Mouse (Mus musculus): ENCODE measurements at regions not wholly inside any gene's neighbourhood (a gene's known extent, or its start where the extent isn't known, plus 50 kb on each side); places are given as distances from the start of the nearest gene placed in this dataset.

DNA sequence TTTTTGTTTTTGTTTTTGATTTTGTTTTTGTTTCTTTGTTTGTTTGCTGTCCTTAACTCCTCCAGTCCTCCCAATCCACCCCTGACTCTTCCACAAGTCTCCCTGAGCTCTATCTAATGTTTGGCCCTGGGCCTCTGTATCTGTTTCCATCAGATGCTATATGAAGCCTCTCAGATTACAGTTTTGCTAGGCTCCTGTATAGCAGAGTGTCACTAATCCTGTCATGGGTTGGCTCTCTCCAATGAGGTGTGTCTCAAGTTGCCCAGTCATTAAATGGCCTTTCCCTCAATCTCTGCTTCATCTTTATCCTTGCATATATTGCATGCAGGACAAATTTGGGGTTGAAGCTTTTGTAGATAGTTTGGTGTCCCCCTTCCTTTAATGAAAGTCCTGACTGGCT is 446.9 kb upstream of the Impg1 start:
- no peaks in the 10 kb centered on the region for H3K36me3 ChIP-seq (ENCODE audit: control insufficient read depth, insufficient read depth)
- H3K4me1 ChIP-seq (replicated peaks; ENCODE audit: control insufficient read depth, insufficient read depth, low read length) = no peaks in the 10 kb centered on the region
- H3K9ac ChIP-seq (ENCODE audit: low read depth, low read length) = no peak overlapping the region
- no peak for TF ChIP-seq CTCF (IDR thresholded peaks at IDR 0.05; ENCODE audit: low read depth)
- no peaks in the 10 kb centered on the region for H3K27me3 ChIP-seq (replicated peaks; ENCODE audit: control insufficient read depth, insufficient read depth, low read length)
- H3K9me3 ChIP-seq (ENCODE audit: control insufficient read depth) = no peaks in the 10 kb centered on the region
- no peak overlapping the region for H3K4me3 ChIP-seq (ENCODE audit: low read depth, low read length)
- ATAC-seq = no peak
- no peak overlapping the region for H3K4me2 ChIP-seq (replicated peaks; ENCODE audit: low read depth)
- no peak overlapping the region for H3K27ac ChIP-seq (ENCODE audit: low read depth, low read length)

- Histone ChIP-seq H3K4me1 (replicated peaks; ENCODE audit: control insufficient read depth, insufficient read depth, low read length) (no peaks in the 10 kb centered on the region), H3K27ac (ENCODE audit: low read depth, low read length) (no peak overlapping the region), H3K4me3 (ENCODE audit: low read depth, low read length) (no peak overlapping the region), H3K9me3 (ENCODE audit: control insufficient read depth) (no peaks in the 10 kb centered on the region), H3K4me2 (replicated peaks; ENCODE audit: low read depth) (no peak overlapping the region), H3K27me3 (replicated peaks; ENCODE audit: control insufficient read depth, insufficient read depth, low read length) (no peaks in the 10 kb centered on the region), H3K36me3 (ENCODE audit: control insufficient read depth, insufficient read depth) (no peaks in the 10 kb centered on the region), H3K9ac (ENCODE audit: low read depth, low read length) (no peak overlapping the region)
- no peak for ATAC-seq
- WGBS = 77% methylated on average over 4 of the region's 4 CpGs
- TF ChIP-seq CTCF (IDR thresholded peaks at IDR 0.05; ENCODE audit: low read depth) = no peak
These were observed 401.5 kb upstream of the Impg1 start for GRCm38 (mm10) chr9:80866807-80867206.

DNA sequence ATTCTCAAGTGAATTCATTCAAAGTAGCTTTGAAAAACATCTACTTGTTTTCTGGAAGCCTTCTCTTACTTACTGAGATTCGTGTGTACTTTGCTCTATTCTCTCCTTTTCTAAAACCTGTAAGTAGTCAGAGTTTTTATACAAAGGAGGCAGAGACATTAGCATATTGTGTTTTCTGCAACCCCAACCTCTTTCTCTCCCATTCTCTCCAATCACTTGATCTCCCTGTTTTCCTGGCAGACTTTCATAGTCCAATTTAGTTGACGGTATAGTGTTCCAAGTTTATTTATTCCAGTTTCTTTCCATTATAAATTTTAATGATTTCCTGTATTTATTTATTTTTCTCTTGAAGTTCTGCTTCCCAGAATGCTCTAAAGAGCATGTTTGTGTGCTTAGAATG is 393.7 kb upstream of the Impg1 start:
- Histone ChIP-seq H3K36me3 (ENCODE audit: control insufficient read depth, insufficient read depth) (no peaks in the 10 kb centered on the region), H3K4me2 (replicated peaks; ENCODE audit: low read depth) (no peak overlapping the region), H3K27ac (ENCODE audit: low read depth, low read length) (no peak overlapping the region), H3K9ac (ENCODE audit: low read depth, low read length) (no peak overlapping the region), H3K4me1 (replicated peaks; ENCODE audit: control insufficient read depth, insufficient read depth, low read length) (no peaks in the 10 kb centered on the region), H3K9me3 (ENCODE audit: control insufficient read depth) (no peaks in the 10 kb centered on the region), H3K4me3 (ENCODE audit: low read depth, low read length) (no peak overlapping the region), H3K27me3 (replicated peaks; ENCODE audit: control insufficient read depth, insufficient read depth, low read length) (no peaks in the 10 kb centered on the region)
- TF ChIP-seq CTCF (IDR thresholded peaks at IDR 0.05; ENCODE audit: low read depth) = no peak
- WGBS = 64% methylated on average over 2 of the region's 2 CpGs
- no peak for ATAC-seq

DNA sequence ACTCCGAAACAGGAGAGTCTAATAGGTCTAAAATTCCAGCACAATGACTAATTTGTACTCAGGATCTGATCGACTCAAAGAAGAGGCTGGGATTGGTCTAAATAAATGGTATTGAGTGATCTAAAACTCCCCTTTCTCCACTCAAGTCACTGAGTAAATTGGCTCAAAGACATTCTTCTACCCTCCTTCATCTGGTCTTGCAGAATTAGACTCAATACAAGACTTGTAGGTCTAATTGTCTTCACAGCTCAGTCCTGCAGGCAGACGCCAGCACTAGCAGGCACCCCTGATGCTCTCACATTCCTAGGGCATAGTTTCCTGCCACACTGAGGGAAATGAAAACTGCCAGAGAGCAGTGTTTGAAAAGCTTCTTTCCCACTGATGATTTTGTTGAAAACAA is 382.9 kb upstream of the Impg1 start:
- Histone ChIP-seq H3K4me2 (replicated peaks; ENCODE audit: low read depth) (no peak overlapping the region), H3K4me3 (ENCODE audit: low read depth, low read length) (no peak overlapping the region), H3K9ac (ENCODE audit: low read depth, low read length) (no peak overlapping the region), H3K4me1 (replicated peaks; ENCODE audit: control insufficient read depth, insufficient read depth, low read length) (no peaks in the 10 kb centered on the region), H3K36me3 (ENCODE audit: control insufficient read depth, insufficient read depth) (no peaks in the 10 kb centered on the region), H3K27me3 (replicated peaks; ENCODE audit: control insufficient read depth, insufficient read depth, low read length) (no peaks in the 10 kb centered on the region), H3K9me3 (ENCODE audit: control insufficient read depth) (no peaks in the 10 kb centered on the region), H3K27ac (ENCODE audit: low read depth, low read length) (no peak overlapping the region)
- TF ChIP-seq CTCF (IDR thresholded peaks at IDR 0.05; ENCODE audit: low read depth) = no peak
- 71% methylated on average over 3 of the region's 3 CpGs for WGBS
- no peak for ATAC-seq

GRCm38 (mm10) chr9:80832808-80833207 is 367.5 kb upstream of the Impg1 start:
- no peak for ATAC-seq
- Histone ChIP-seq H3K9ac (ENCODE audit: low read depth, low read length) (no peak overlapping the region), H3K27ac (ENCODE audit: low read depth, low read length) (no peak overlapping the region), H3K9me3 (ENCODE audit: control insufficient read depth) (no peaks in the 10 kb centered on the region), H3K36me3 (ENCODE audit: control insufficient read depth, insufficient read depth) (no peaks in the 10 kb centered on the region), H3K27me3 (replicated peaks; ENCODE audit: control insufficient read depth, insufficient read depth, low read length) (no peaks in the 10 kb centered on the region), H3K4me1 (replicated peaks; ENCODE audit: control insufficient read depth, insufficient read depth, low read length) (no peaks in the 10 kb centered on the region), H3K4me2 (replicated peaks; ENCODE audit: low read depth) (no peak overlapping the region), H3K4me3 (ENCODE audit: low read depth, low read length) (no peak overlapping the region)
- WGBS = 84% methylated on average over 2 of the region's 2 CpGs
- TF ChIP-seq CTCF (IDR thresholded peaks at IDR 0.05; ENCODE audit: low read depth) = no peak

DNA sequence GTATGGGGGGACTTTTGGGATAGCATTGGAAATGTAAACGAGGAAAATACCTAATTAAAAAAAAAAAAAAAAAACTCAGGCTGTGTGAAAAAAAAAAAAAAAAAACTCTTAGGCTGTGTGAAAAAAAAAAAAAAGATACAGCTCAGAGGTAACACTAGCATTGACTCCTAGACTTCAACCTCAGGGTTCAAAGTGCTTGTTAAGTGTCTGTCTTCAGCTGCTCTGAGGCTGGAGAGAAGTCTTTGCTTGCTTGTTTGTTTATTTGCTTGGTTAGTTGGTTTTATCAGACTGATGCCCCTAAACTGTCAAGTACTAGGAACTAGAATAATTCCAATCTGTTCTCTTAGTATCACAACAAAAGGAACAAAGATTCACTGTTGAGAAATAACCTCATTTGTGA is 360.1 kb upstream of the Impg1 start:
- no peaks in the 10 kb centered on the region for H3K36me3 ChIP-seq (ENCODE audit: control insufficient read depth, insufficient read depth)
- no peak for TF ChIP-seq CTCF (IDR thresholded peaks at IDR 0.05; ENCODE audit: low read depth)
- H3K27me3 ChIP-seq (replicated peaks; ENCODE audit: control insufficient read depth, insufficient read depth, low read length) = no peaks in the 10 kb centered on the region
- no peak overlapping the region for H3K9ac ChIP-seq (ENCODE audit: low read depth, low read length)
- H3K9me3 ChIP-seq (ENCODE audit: control insufficient read depth) = no peaks in the 10 kb centered on the region
- H3K4me2 ChIP-seq (replicated peaks; ENCODE audit: low read depth) = no peak overlapping the region
- no peak overlapping the region for H3K27ac ChIP-seq (ENCODE audit: low read depth, low read length)
- H3K4me1 ChIP-seq (replicated peaks; ENCODE audit: control insufficient read depth, insufficient read depth, low read length) = no peaks in the 10 kb centered on the region
- WGBS = 33% methylated on average over 1 of the region's 1 CpGs
- ATAC-seq = no peak
- H3K4me3 ChIP-seq (ENCODE audit: low read depth, low read length) = no peak overlapping the region

- no peak for TF ChIP-seq CTCF (IDR thresholded peaks at IDR 0.05; ENCODE audit: low read depth)
- Histone ChIP-seq H3K27ac (ENCODE audit: low read depth, low read length) (no peak overlapping the region), H3K4me1 (replicated peaks; ENCODE audit: control insufficient read depth, insufficient read depth, low read length) (no peaks in the 10 kb centered on the region), H3K4me3 (ENCODE audit: low read depth, low read length) (no peak overlapping the region), H3K9me3 (ENCODE audit: control insufficient read depth) (no peaks in the 10 kb centered on the region), H3K4me2 (replicated peaks; ENCODE audit: low read depth) (no peak overlapping the region), H3K9ac (ENCODE audit: low read depth, low read length) (no peak overlapping the region), H3K27me3 (replicated peaks; ENCODE audit: control insufficient read depth, insufficient read depth, low read length) (no peaks in the 10 kb centered on the region), H3K36me3 (ENCODE audit: control insufficient read depth, insufficient read depth) (no peaks in the 10 kb centered on the region)
- 81% methylated on average over 3 of the region's 3 CpGs for WGBS
- no peak for ATAC-seq
These were observed 354.8 kb upstream of the Impg1 start for GRCm38 (mm10) chr9:80820066-80820465.

Measured in intestine, postnatal 0 days (tissue).